Mouse (Mus musculus) intestine, embryonic 14.5 days (tissue): ENCODE measurements at regions not wholly inside any gene's neighbourhood (a gene's known extent, or its start where the extent isn't known, plus 50 kb on each side); places are given as distances from the start of the nearest gene placed in this dataset.

ENCODE experiments used
- ATAC-seq: fragments of 200-750 bp; cut with Nextera tagmentation; replicated peaks from 2 replicates; pipeline ENCODE4 v1.8.0; 2017; ENCODE audit warnings: low read depth, moderate number of reproducible peaks, moderate TSS enrichment, moderate library complexity; ENCODE audit not compliant: low FRiP score, low TSS enrichment
- DNase-seq: peaks from one replicate; pipeline ENCODE4 v3.0.0-alpha.2; 2018; ENCODE audit warnings: low spot score
- H3K27ac ChIP-seq: fragments of 300-500 bp; sonication (generic); 2 replicates; pipeline ENCODE4 v1.5.1; 2014; ENCODE audit warnings: low read depth, mild to moderate bottlenecking, control low read depth
- H3K27me3 ChIP-seq: fragments of 300-500 bp; sonication (generic); replicated peaks from 2 replicates; pipeline ENCODE4 v1.6.1; 2014; ENCODE audit warnings: low read length, control low read depth; ENCODE audit not compliant: control insufficient read depth, insufficient read depth
- H3K36me3 ChIP-seq: fragments of 300-500 bp; sonication (generic); 2 replicates; pipeline ENCODE4 v1.6.1; 2014; ENCODE audit warnings: low read length, control low read depth; ENCODE audit not compliant: control insufficient read depth, insufficient read depth
- H3K4me1 ChIP-seq: fragments of 300-500 bp; sonication (generic); replicated peaks from 2 replicates; pipeline ENCODE4 v1.6.1; 2014; ENCODE audit warnings: low read length, control low read depth, mixed read lengths; ENCODE audit not compliant: control insufficient read depth, insufficient read depth
- H3K4me2 ChIP-seq: fragments of 300-500 bp; sonication (generic); 2 replicates; pipeline ENCODE4 v1.6.1; 2014; ENCODE audit warnings: low read length
- H3K4me3 ChIP-seq: fragments of 300-500 bp; sonication (generic); 2 replicates; pipeline ENCODE4 v1.5.1; 2014; ENCODE audit warnings: low read depth, low read length, control low read depth, mixed read lengths
- H3K9ac ChIP-seq: fragments of 300-500 bp; sonication (generic); 2 replicates; pipeline ENCODE4 v1.6.1; 2014; ENCODE audit warnings: mild to moderate bottlenecking, low read length
- H3K9me3 ChIP-seq: fragments of 300-500 bp; sonication (generic); 2 replicates; pipeline ENCODE4 v1.6.1; 2016; ENCODE audit warnings: low read length, control low read depth; ENCODE audit not compliant: control insufficient read depth
- WGBS: fragments of 180-500 bp; shearing (Covaris S2); extraction: QIAGEN DNeasy Blood & Tissue Kit; methylation state at CpG from one replicate; pipeline ENCODE4 v1.1.7; 2014; 5-methylcytosine and 5-hydroxymethylcytosine counted together

DNA sequence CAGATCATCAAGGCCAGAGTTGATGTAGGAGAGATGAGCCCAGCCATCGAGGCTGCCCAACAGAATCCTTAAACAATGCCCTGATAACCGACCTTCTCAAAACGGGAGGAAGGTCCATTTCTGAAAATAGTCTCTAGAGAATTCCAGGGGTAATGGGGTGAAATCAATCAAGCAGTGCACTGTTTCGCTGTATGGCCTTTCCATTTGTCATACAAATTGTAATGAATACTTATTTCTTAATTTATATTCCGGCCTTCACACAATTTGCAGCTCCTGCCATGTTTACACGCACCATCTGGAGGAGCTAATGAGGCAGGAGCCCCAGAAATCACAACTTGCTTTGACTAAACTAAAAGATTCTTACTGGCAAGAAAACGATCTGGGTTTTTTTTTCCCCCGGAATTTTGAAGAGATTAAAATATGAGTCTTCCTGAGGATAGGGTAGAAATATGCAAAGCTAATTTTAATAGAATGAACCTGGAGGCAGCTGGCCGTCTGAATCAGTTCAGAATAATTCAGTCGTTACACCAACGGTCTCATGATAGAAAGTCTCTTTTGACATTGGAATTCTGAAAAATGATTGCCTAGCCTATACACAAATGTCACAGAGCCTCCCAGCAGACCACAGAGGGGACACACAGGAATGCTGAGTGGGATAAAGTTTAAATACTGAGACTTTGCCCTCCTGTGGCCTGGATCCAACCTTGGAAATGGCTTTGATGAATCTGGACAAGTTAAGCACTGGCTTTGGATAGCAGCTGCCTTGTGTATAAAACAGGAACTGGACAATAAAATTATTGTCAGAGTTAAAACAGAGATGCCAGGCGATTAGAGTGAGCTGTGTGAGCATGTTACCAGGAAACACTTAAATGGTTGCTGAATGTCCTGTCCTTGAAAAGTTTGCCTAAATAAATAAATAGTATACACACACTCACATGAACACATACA is 115.0 kb upstream of the Frem1 start:
- Histone ChIP-seq H3K9ac (no peak overlapping the region), H3K27me3 (no peaks in the 10 kb centered on the region), H3K4me2 (no peak overlapping the region), H3K4me1 (peaks cover 5% of the 10 kb centered on the region), H3K4me3 (no peak overlapping the region), H3K27ac (peak overlapping the region; percentile 69), H3K9me3 (no peaks in the 10 kb centered on the region), H3K36me3 (no peaks in the 10 kb centered on the region)
- DNase-seq (peak; percentile 52), ATAC-seq (no peak)
- WGBS = 41% methylated on average over 12 of the region's 12 CpGs

DNA sequence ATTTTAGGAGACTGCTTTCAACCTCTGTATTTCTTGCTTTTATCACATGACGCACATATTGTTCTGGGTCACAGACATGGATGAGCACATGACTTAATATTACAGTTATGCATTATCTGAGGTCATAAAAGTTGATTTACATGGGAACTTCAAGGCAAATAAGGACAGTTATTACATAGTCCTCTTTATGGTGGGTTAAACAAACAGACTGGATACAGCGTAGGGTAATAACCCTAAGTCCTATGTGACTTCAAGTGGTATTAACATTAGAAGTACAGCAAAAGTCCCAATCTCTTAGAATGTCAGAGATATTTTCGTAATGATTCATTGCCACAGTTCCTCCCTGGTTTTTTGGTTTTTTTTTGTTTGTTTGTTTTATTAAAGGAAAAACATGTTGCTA is 94.6 kb upstream of the Frem1 start:
- no peak overlapping the region for H3K9ac ChIP-seq
- no peak overlapping the region for H3K4me3 ChIP-seq
- WGBS = 72% methylated on average over 3 of the region's 3 CpGs
- H3K4me1 ChIP-seq = peaks cover 18% of the 10 kb centered on the region
- H3K27me3 ChIP-seq = no peaks in the 10 kb centered on the region
- DNase-seq (no peak), ATAC-seq (no peak)
- H3K36me3 ChIP-seq = no peaks in the 10 kb centered on the region
- no peak overlapping the region for H3K27ac ChIP-seq
- H3K9me3 ChIP-seq = no peaks in the 10 kb centered on the region
- H3K4me2 ChIP-seq = no peak overlapping the region

DNA sequence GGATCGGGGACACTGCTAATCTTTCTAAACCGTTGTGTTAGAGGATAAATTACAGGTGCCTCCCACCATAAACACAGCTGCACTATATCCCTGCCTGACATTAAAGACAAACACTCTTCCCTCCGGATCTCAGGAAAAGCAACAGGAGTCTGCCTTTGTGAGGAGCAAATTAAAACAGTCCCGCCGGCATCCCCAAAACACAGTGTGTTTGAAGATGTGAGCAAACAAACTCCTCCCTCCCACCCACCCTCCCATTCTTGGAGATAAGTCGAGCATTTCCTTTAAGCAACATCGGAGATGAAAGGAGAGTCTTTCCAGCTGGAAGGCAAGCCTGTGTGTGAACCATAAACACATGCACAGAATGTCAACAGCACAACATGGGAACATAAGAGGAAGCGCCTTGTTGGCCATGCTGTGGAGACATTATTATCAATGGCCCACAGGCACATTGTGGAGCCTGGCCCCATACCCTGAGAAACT is 93.6 kb upstream of the Frem1 start:
- ATAC-seq (peak; percentile 74), DNase-seq (no peak)
- Histone ChIP-seq H3K4me2 (peak overlapping the region; percentile 5; the same call in 1 of the 2 replicates), H3K9ac (no peak overlapping the region), H3K4me1 (peaks cover 18% of the 10 kb centered on the region), H3K27ac (peak overlapping the region; percentile 78), H3K4me3 (no peak overlapping the region), H3K27me3 (no peaks in the 10 kb centered on the region), H3K9me3 (no peaks in the 10 kb centered on the region), H3K36me3 (no peaks in the 10 kb centered on the region)
- 9% methylated on average over 8 of the region's 8 CpGs for WGBS

DNA sequence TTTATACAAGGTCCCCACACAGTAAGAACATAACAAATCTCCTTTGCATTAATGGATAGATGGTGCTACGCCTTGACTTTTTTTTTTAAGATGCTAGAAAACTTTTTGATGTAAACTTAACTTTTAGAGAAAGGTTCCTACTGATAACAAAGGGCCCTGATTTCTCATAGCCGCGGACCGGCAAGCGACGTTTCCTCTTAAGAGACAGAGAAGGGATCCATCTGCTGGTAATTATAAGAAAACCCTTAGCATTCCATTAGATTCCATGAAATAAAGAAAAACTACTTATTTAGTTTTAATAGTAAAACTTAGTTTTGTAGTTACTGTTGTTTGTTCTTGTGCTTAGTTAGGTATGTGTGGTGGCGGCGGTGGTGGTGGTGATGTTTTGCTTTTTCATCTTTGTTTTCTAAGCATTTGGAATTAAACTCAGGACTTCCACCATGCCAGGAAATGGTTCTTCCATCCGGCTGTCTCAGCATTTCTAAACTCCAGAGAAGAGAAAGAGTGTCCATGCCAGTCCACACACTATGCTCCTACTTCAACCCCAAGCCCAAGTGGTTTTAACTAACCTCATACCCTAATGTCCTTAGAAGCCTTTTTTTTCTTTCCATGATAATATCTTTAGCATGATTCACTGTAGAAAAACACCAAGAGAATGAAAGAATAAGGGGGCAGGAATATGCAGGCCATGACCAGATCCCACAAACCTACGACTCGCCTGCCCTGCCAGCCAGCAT is 92.8 kb upstream of the Frem1 start:
- DNase-seq (no peak), ATAC-seq (no peak)
- H3K27ac ChIP-seq = peak overlapping the region; percentile 78

DNA sequence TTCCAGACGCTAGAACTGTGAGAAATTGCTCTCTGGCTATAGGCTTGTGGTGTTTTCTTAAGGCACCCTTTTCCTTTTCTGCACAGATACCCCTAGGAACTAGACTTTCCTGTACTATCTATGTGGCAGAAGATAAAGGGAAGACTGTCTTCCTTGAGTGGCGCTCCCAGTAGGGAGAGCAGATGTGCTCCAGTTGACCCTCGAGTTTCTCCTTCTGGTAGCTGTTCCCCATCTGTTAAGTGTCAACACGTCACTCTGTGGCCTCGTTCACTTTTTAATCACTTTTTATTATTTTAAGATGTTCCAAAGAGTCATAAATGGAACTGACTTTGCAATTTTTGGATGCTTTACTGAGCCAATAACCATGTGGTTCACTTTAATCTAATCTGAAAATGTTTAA is 89.6 kb upstream of the Frem1 start:
- H3K9ac ChIP-seq = no peak overlapping the region
- no peaks in the 10 kb centered on the region for H3K36me3 ChIP-seq
- DNase-seq (no peak), ATAC-seq (no peak)
- H3K4me3 ChIP-seq = no peak overlapping the region
- H3K9me3 ChIP-seq = no peaks in the 10 kb centered on the region
- H3K4me2 ChIP-seq = no peak overlapping the region
- H3K27me3 ChIP-seq = no peaks in the 10 kb centered on the region
- H3K27ac ChIP-seq = no peak overlapping the region
- WGBS = 51% methylated on average over 5 of the region's 5 CpGs
- peaks cover 18% of the 10 kb centered on the region for H3K4me1 ChIP-seq

More for the DNA sequence above, 92.8 kb upstream of the Frem1 start:
- Histone ChIP-seq H3K36me3 (no peaks in the 10 kb centered on the region), H3K9me3 (no peaks in the 10 kb centered on the region), H3K4me2 (no peak overlapping the region), H3K4me1 (peaks cover 18% of the 10 kb centered on the region), H3K9ac (no peak overlapping the region), H3K4me3 (no peak overlapping the region), H3K27me3 (no peaks in the 10 kb centered on the region)
- WGBS = 36% methylated on average over 11 of the region's 11 CpGs

DNA sequence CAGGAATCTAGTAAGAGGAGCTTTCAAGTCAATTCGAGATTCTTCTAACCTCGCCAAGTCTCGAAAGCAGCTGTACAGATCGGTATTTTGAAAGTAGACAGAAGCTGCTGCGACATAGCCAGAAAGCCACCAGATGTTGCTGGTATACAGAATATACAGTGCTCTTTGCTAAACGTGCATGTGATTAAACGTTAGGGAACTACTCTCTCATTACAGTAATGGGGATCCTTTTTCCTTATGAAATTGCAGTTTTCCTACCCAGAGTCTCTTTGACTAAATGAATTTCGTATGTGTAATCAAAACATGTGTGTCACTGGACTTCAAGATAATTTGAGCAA is 70.5 kb upstream of the Frem1 start:
- Histone ChIP-seq H3K4me2 (no peak overlapping the region), H3K9ac (no peak overlapping the region), H3K27me3 (no peaks in the 10 kb centered on the region), H3K4me1 (peaks cover 5% of the 10 kb centered on the region; the same call in 1 of the 2 replicates), H3K9me3 (no peaks in the 10 kb centered on the region), H3K4me3 (no peak overlapping the region), H3K27ac (no peak overlapping the region), H3K36me3 (no peaks in the 10 kb centered on the region)
- no peak for ATAC-seq
- WGBS = 58% methylated on average over 8 of the region's 8 CpGs
- DNase-seq = no peak

DNA sequence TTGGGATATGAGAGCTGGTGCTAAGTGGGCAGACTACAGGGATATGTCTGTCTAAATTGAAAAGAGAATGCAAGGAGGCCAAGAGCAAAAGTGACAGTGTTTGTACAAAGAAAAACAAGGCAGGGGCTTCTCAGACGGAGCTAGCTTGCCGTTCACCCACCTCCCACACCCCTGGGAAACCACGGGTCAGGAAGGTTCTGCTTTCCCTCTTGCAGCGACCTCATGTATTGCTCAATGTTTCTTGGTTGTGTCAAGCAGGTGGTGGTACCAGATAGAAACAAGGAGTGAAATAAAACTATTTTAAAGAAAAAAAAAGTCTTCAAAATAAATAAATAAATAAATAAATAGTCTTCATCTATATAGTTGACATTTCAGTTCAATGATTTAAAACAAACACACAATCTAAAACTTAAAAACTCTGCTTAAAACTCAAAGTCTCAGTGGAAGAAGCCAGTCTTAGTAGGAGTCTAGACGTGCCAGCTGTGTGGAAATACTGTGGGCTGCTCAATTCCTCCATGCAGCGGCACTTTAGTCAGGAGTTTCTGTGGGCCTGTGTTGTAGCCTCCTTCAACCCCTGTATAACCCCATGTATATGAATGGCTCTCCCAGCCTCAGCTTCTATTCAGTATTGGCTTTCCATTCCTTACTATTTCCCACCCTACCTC is 70.0 kb upstream of the Frem1 start:
- Histone ChIP-seq H3K4me3 (no peak overlapping the region), H3K4me2 (no peak overlapping the region), H3K27me3 (no peaks in the 10 kb centered on the region), H3K9me3 (no peaks in the 10 kb centered on the region), H3K9ac (no peak overlapping the region), H3K27ac (no peak overlapping the region), H3K36me3 (no peaks in the 10 kb centered on the region), H3K4me1 (peaks cover 5% of the 10 kb centered on the region; the same call in 1 of the 2 replicates)
- DNase-seq (no peak), ATAC-seq (no peak)
- 73% methylated on average over 6 of the region's 6 CpGs for WGBS

DNA sequence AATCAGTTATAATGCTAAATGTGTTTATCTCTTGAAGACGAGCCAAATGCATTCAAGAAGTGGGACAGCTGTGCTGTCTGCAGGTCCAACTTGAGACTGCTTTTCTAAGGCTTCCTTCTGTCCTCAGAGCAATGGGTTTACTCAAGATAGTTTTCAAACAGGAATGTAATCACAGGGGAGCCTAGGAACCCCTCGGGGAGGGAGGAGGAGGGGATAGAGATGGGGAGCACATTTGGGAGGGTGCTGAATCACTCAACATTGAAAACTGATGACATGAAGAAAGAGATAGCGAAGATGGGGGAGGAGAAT is 56.5 kb upstream of the Frem1 start:
- WGBS = 60% methylated on average over 3 of the region's 3 CpGs
- Histone ChIP-seq H3K9me3 (no peaks in the 10 kb centered on the region), H3K27ac (no peak overlapping the region), H3K4me1 (no peaks in the 10 kb centered on the region; the same call in 1 of the 2 replicates), H3K27me3 (no peaks in the 10 kb centered on the region), H3K9ac (no peak overlapping the region), H3K4me2 (no peak overlapping the region), H3K4me3 (no peak overlapping the region), H3K36me3 (no peaks in the 10 kb centered on the region)
- no peak for ATAC-seq
- no peak for DNase-seq
